Mouse (Mus musculus) small intestine, adult 2 months (tissue): ENCODE results near the gene Vipr2.

Source experiments
- CTCF ChIP-seq: fragments of 200-500 bp; IDR thresholded peaks from 2 replicates; pipeline ENCODE4 v1.5.1; 2012; ENCODE audit warnings: low read depth, mild to moderate bottlenecking, control low read depth, inconsistent platforms, low read length, moderate library complexity, mixed read lengths; ENCODE audit not compliant: insufficient replicate concordance, insufficient read length; ENCODE audit errors: extremely low read depth
- POLR2A ChIP-seq: fragments of 200-500 bp; IDR thresholded peaks from 2 replicates; pipeline ENCODE4 v1.6.1; 2012; ENCODE audit warnings: low read depth, mild to moderate bottlenecking, control low read depth, inconsistent platforms, low read length, moderate library complexity

DNA sequence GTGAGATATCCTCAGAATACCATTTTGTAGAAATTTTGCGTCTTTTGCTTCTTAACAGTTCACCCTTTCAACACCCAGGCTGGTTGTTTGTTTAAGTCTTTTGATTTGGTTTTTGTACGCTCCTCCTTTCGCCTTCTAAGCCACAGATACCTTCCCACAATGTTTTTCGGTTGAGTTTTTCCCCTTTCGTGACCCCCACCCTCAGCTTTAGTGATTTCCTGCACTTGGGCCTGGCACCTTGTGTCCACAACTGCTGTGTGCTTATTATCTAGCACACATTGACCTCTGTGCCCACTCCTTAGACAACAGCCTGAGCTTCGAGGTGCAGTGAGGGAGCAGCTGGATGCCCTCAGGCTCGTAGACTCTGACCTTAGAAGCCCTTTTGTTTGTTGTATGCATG, 28.8 kb upstream of the Vipr2 start:
- TF ChIP-seq POLR2A (no peak), CTCF (no peak)
